Mouse (Mus musculus) cerebellum, adult 2 months (tissue): ENCODE data around the gene Ablim2.

Experiments used
- CTCF ChIP-seq: fragments of 200-500 bp; IDR thresholded peaks from 2 replicates; pipeline ENCODE4 v1.5.1; 2011; ENCODE audit warnings: low read depth, mild to moderate bottlenecking, control low read depth, low read length, moderate library complexity, borderline replicate concordance; ENCODE audit not compliant: insufficient read depth
- POLR2A ChIP-seq: fragments of 200-500 bp; IDR thresholded peaks from 2 replicates; pipeline ENCODE4 v1.6.1; 2011; ENCODE audit warnings: low read length, control low read depth, borderline replicate concordance; ENCODE audit not compliant: insufficient read depth

GRCm38 (mm10) chr5:35830101-35830500, 72.4 kb downstream of the Ablim2 start:
- TF ChIP-seq POLR2A, result no peak
- no peak for TF ChIP-seq CTCF
